Mouse (Mus musculus) brain, embryonic 14.5 days (tissue): ENCODE data around the gene Ano6.

Experiments
- CTCF ChIP-seq: fragments of 200-500 bp; IDR thresholded peaks from 2 replicates; pipeline ENCODE4 v1.5.1; 2012; ENCODE audit warnings: inconsistent platforms, mild to moderate bottlenecking, moderate library complexity, borderline replicate concordance; ENCODE audit not compliant: insufficient read depth, insufficient read length; ENCODE audit errors: extremely low read depth
- POLR2A ChIP-seq: fragments of 200-500 bp; IDR thresholded peaks from 2 replicates; pipeline ENCODE4 v1.6.1; 2012; ENCODE audit warnings: mild to moderate bottlenecking, inconsistent platforms, borderline replicate concordance; ENCODE audit not compliant: poor library complexity, insufficient read depth, insufficient read length, severe bottlenecking; ENCODE audit errors: extremely low read depth

DNA sequence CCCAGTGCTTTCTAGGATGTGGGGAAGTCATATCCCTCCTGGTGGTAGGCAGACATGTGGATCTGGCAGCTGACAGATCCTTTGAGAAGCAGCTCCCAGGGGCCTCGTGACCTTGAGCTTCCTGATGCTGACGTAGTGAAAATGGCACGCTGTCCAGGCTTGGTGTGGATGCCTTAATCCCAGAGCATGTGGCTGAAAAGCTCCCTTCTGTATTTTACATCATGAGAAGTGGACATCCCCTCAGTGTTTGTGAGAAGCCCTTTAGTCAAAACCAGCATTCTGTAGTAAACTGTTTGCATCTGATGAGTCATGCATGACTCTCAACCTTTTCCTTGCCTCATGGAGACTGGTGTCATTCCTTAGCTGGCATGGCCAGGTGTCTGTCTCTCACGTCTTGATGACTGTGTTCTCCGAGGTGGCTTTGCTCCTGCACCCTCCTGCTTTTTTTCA lies 14.4 kb downstream of the Ano6 start:
- no peak for TF ChIP-seq CTCF
- no peak for TF ChIP-seq POLR2A
